Comparison of ENCODE assay signal across 29 mouse cellular contexts in genomic region chr4:41170970-41171369, GRCm38 (mm10). TPM values are rescaled to one million over a fixed set of nuclear protein-coding genes. Genes with fewer than 3 reads are reported as not detected.
A peak's percentile ranks its signal among the peaks of the same experiment; 100 is the strongest.
DNase-seq lines count a peak whose midpoint lies in the region; ATAC-seq and TF ChIP-seq lines count a peak whose summit lies in the region.
"Had no signal": no experiment of that assay in that cellular context is flagged by ENCODE, and none has a peak within 500 bp of the region (broad histone marks: within the 10 kb centered on the region; RNA-seq: fewer than 3 reads in every experiment).

No protein-coding gene starts in this region.

- no peak for ATAC-seq in forebrain, postnatal 0 days
- no peak for ATAC-seq in forebrain, embryonic 14.5 days
- ATAC-seq in lung, postnatal 0 days: no peak
- ATAC-seq: forebrain, embryonic 16.5 days; hindbrain, postnatal 0 days; Patski had no signal

- no peak overlapping the region for H3K9ac ChIP-seq in forebrain, postnatal 0 days
- H3K9ac ChIP-seq in forebrain, embryonic 14.5 days (ENCODE audit: low read length): no peak overlapping the region
- H3K9ac ChIP-seq in lung, postnatal 0 days (replicated peaks; ENCODE audit: low read depth): no peak overlapping the region
- H3K9ac ChIP-seq: embryonic facial prominence, embryonic 13.5 days; forebrain, embryonic 12.5 days; heart, embryonic 12.5 days; heart, embryonic 15.5 days; hindbrain, embryonic 14.5 days had no signal

- DNase-seq in forebrain, postnatal 0 days: no peak
- DNase-seq in forebrain, embryonic 14.5 days (ENCODE audit: low spot score): no peak
- no peak for DNase-seq in layer of hippocampus, adult 2 months (ENCODE audit: low spot score in 2 of 2)
- no peak for DNase-seq in layer of hippocampus, adult 18-20 months (ENCODE audit: low spot score in 2 of 2)
- no peak for DNase-seq in lung, postnatal 0 days (ENCODE audit: low spot score)
- no peak for DNase-seq in lung, postnatal 10 days
- DNase-seq in cerebellum, adult 18-20 months: no peak
- DNase-seq: adrenal gland, postnatal 10 days; adrenal gland, postnatal 36 days; cerebellum, adult 11 months; cerebellum, adult 8-10 months; cerebellum, postnatal 10 days; cerebellum, postnatal 36 days; embryo, embryonic 11 days; gastrocnemius, adult 2 months; gastrocnemius, postnatal 14 days; heart, adult 11 months; heart, postnatal 10 days; heart, postnatal 4 days had no signal

- WGBS in forebrain, postnatal 0 days: 77% methylated on average over 2 of the region's 2 CpGs
- WGBS in forebrain, embryonic 14.5 days: 84% methylated on average over 2 of the region's 2 CpGs
- WGBS in lung, postnatal 0 days: 71% methylated on average over 2 of the region's 2 CpGs

- H3K4me2 ChIP-seq in forebrain, postnatal 0 days (ENCODE audit: low read depth): no peak overlapping the region
- H3K4me2 ChIP-seq in forebrain, embryonic 14.5 days (ENCODE audit: low read length): no peak overlapping the region
- H3K4me2 ChIP-seq in lung, postnatal 0 days (replicated peaks; ENCODE audit: low read depth, low read length): no peak overlapping the region
- H3K4me2 ChIP-seq: embryonic facial prominence, embryonic 13.5 days; forebrain, embryonic 12.5 days; heart, embryonic 12.5 days; heart, embryonic 15.5 days; hindbrain, embryonic 14.5 days had no signal

- no peaks in the 10 kb centered on the region for H3K9me3 ChIP-seq in forebrain, postnatal 0 days (ENCODE audit: low read length)
- no peaks in the 10 kb centered on the region for H3K9me3 ChIP-seq in forebrain, embryonic 14.5 days (replicated peaks; ENCODE audit: control insufficient read depth, low read length)
- no peaks in the 10 kb centered on the region for H3K9me3 ChIP-seq in lung, postnatal 0 days (ENCODE audit: low read length)
- H3K9me3 ChIP-seq: embryonic facial prominence, embryonic 10.5 days; embryonic facial prominence, embryonic 13.5 days; forebrain, embryonic 12.5 days; heart, embryonic 12.5 days; heart, embryonic 15.5 days had no signal

- TF ChIP-seq EP300 in lung, postnatal 0 days (IDR thresholded peaks at IDR 0.05): no peak

- peaks cover 14% of the 10 kb centered on the region; the same call in 1 of the 2 replicates for H3K36me3 ChIP-seq in forebrain, postnatal 0 days (ENCODE audit: insufficient read depth)
- H3K36me3 ChIP-seq in forebrain, embryonic 14.5 days (ENCODE audit: control insufficient read depth, insufficient read depth, low read length): peaks cover 22% of the 10 kb centered on the region
- H3K36me3 ChIP-seq in lung, postnatal 0 days (ENCODE audit: insufficient read depth, low read length): no peaks in the 10 kb centered on the region

- H3K4me3 ChIP-seq in forebrain, postnatal 0 days (ENCODE audit: low read depth, low read length): no peak overlapping the region
- no peak overlapping the region for H3K4me3 ChIP-seq in forebrain, embryonic 14.5 days (ENCODE audit: low read depth, low read length)
- no peak overlapping the region for H3K4me3 ChIP-seq in layer of hippocampus, adult 2 months
- no peak overlapping the region for H3K4me3 ChIP-seq in lung, postnatal 0 days (ENCODE audit: low read depth, low read length)
- H3K4me3 ChIP-seq: embryonic facial prominence, embryonic 10.5 days; embryonic facial prominence, embryonic 13.5 days; erythroblast, embryonic 14.5 days; forebrain, embryonic 12.5 days; gastrocnemius, adult 2 months; heart, embryonic 12.5 days; heart, embryonic 15.5 days had no signal

- 0 out of 2 replicates have a peak, but pooled peaks cover 5% of the 10 kb centered on the region for H3K4me1 ChIP-seq in forebrain, postnatal 0 days (ENCODE audit: insufficient read depth)
- no peaks in the 10 kb centered on the region for H3K4me1 ChIP-seq in forebrain, embryonic 14.5 days (ENCODE audit: control insufficient read depth, insufficient read depth, low read length)
- H3K4me1 ChIP-seq in lung, postnatal 0 days (ENCODE audit: insufficient read depth, low read depth, low read length): no peaks in the 10 kb centered on the region
- H3K4me1 ChIP-seq: embryonic facial prominence, embryonic 10.5 days; embryonic facial prominence, embryonic 13.5 days; forebrain, embryonic 12.5 days; heart, embryonic 15.5 days had no signal

- TF ChIP-seq CTCF in forebrain, postnatal 0 days (IDR thresholded peaks at IDR 0.05; ENCODE audit: low read depth): peak; percentile 13; the same call in 1 of the 2 replicates
- TF ChIP-seq CTCF in layer of hippocampus, adult 2 months (conservative IDR thresholded peaks at IDR 0.05): peak; percentile 54
- TF ChIP-seq CTCF in lung, postnatal 0 days (IDR thresholded peaks at IDR 0.05): 0 out of 2 replicates have a peak, but pooled peaks have one; percentile 19

- H3K27me3 ChIP-seq in forebrain, postnatal 0 days (ENCODE audit: insufficient read depth, low read length): no peaks in the 10 kb centered on the region
- H3K27me3 ChIP-seq in forebrain, embryonic 14.5 days (replicated peaks; ENCODE audit: control insufficient read depth, insufficient read depth, low read length): no peaks in the 10 kb centered on the region
- H3K27me3 ChIP-seq in lung, postnatal 0 days (replicated peaks; ENCODE audit: insufficient read depth, low read length): no peaks in the 10 kb centered on the region
- H3K27me3 ChIP-seq: embryonic facial prominence, embryonic 13.5 days; forebrain, embryonic 12.5 days; heart, embryonic 12.5 days; heart, embryonic 15.5 days; Patski had no signal

- H3K27ac ChIP-seq in forebrain, postnatal 0 days (ENCODE audit: low read depth, low read length): no peak overlapping the region
- H3K27ac ChIP-seq in forebrain, embryonic 14.5 days (ENCODE audit: low read depth, low read length): no peak overlapping the region
- no peak overlapping the region for H3K27ac ChIP-seq in layer of hippocampus, adult 2 months
- H3K27ac ChIP-seq in lung, postnatal 0 days (ENCODE audit: low read length): no peak overlapping the region
- H3K27ac ChIP-seq: embryonic facial prominence, embryonic 10.5 days; embryonic facial prominence, embryonic 13.5 days; forebrain, embryonic 12.5 days; gastrocnemius, adult 2 months; heart, embryonic 15.5 days; hindbrain, embryonic 14.5 days; hindbrain, postnatal 0 days had no signal

RNA-seq across cellular contexts. Expression of gene Ube2r2, which starts 35.4 kb away (rescaled TPM):
- 55.8 and 67.6 TPM in 2 replicates for total RNA-seq in forebrain, postnatal 0 days (2014; rRNA removed)
- polyA plus RNA-seq in forebrain, postnatal 0 days (2015; fragmentation: Nextera tagmentation; extraction: Ambion mirVana): 39.1 and 46.7 TPM in 2 replicates
- 63.2 and 74.3 TPM in 2 replicates for polyA plus RNA-seq in forebrain, embryonic 14.5 days (2014; fragmentation: Nextera tagmentation; extraction: Ambion mirVana)
- 10 to 100 TPM; 77.3 to 81.1 TPM for total RNA-seq in layer of hippocampus, adult 2 months (2021)
- total RNA-seq in layer of hippocampus, adult 18-20 months (2021): 10 to 100 TPM; 78.4 to 78.6 TPM
- polyA plus RNA-seq in lung, postnatal 0 days (2015; fragmentation: Nextera tagmentation; extraction: Ambion mirVana): 77.9 and 81.6 TPM in 2 replicates

RNA-seq across cellular contexts. Expression of gene Nol6, which starts 46.7 kb away (rescaled TPM):
- total RNA-seq in forebrain, postnatal 0 days (2014; rRNA removed): 54.3 and 81.8 TPM in 2 replicates
- 39.1 and 46.0 TPM in 2 replicates for polyA plus RNA-seq in forebrain, postnatal 0 days (2015; fragmentation: Nextera tagmentation; extraction: Ambion mirVana)
- 23.8 and 32.6 TPM in 2 replicates for polyA plus RNA-seq in forebrain, embryonic 14.5 days (2014; fragmentation: Nextera tagmentation; extraction: Ambion mirVana)
- total RNA-seq in layer of hippocampus, adult 2 months (2021): 100 to 1,000 TPM; 105 to 113 TPM
- 100 to 1,000 TPM; 107 to 108 TPM for total RNA-seq in layer of hippocampus, adult 18-20 months (2021)
- 5.3 and 6.9 TPM in 2 replicates for polyA plus RNA-seq in lung, postnatal 0 days (2015; fragmentation: Nextera tagmentation; extraction: Ambion mirVana)
